Mouse (Mus musculus) liver, embryonic 15.5 days (tissue): ENCODE measurements at regions not wholly inside any gene's neighbourhood (a gene's known extent, or its start where the extent isn't known, plus 50 kb on each side); places are given as distances from the start of the nearest gene placed in this dataset. TPM values are rescaled to one million over a fixed set of nuclear protein-coding genes. Genes with fewer than 3 reads are reported as not detected.
A peak's percentile ranks its signal among the peaks of the same experiment; 100 is the strongest.

Source experiments
- ATAC-seq: fragments of 200-750 bp; cut with Nextera tagmentation; 2 replicates; pipeline ENCODE4 v1.8.0; 2017; ENCODE audit warnings: moderate number of reproducible peaks, mild to moderate bottlenecking, moderate library complexity; ENCODE audit not compliant: insufficient read depth
- H3K27ac ChIP-seq: fragments of 300-500 bp; sonication (generic); replicated peaks from 2 replicates; pipeline ENCODE4 v1.5.1; 2015; ENCODE audit warnings: mild to moderate bottlenecking, inconsistent platforms
- H3K27me3 ChIP-seq: fragments of 300-500 bp; sonication (generic); 2 replicates; pipeline ENCODE4 v1.6.1; 2015; ENCODE audit warnings: mild to moderate bottlenecking, inconsistent platforms
- H3K36me3 ChIP-seq: fragments of 300-500 bp; sonication (generic); replicated peaks from 2 replicates; pipeline ENCODE4 v1.6.1; 2015; ENCODE audit warnings: moderate library complexity, mild to moderate bottlenecking, inconsistent platforms
- H3K4me1 ChIP-seq: fragments of 300-500 bp; sonication (generic); replicated peaks from 2 replicates; pipeline ENCODE4 v1.6.1; 2015; ENCODE audit warnings: inconsistent platforms
- H3K4me2 ChIP-seq: fragments of 300-500 bp; sonication (generic); 2 replicates; pipeline ENCODE4 v1.6.1; 2015; ENCODE audit warnings: moderate library complexity, mild to moderate bottlenecking, inconsistent platforms
- H3K4me3 ChIP-seq: fragments of 300-500 bp; sonication (generic); replicated peaks from 2 replicates; pipeline ENCODE4 v1.5.1; 2015; ENCODE audit warnings: mild to moderate bottlenecking, inconsistent platforms
- H3K9ac ChIP-seq: fragments of 300-500 bp; sonication (generic); 2 replicates; pipeline ENCODE4 v1.6.1; 2015; ENCODE audit warnings: moderate library complexity, mild to moderate bottlenecking, inconsistent platforms
- H3K9me3 ChIP-seq: fragments of 300-500 bp; sonication (generic); replicated peaks from 2 replicates; pipeline ENCODE4 v1.6.1; 2016; ENCODE audit warnings: inconsistent platforms
- WGBS: fragments of 180-500 bp; shearing (Covaris S2); methylation state at CpG from one replicate; pipeline ENCODE4 v1.1.7; 2015; ENCODE audit warnings: mixed read lengths; ENCODE audit not compliant: insufficient replicate concordance; 5-methylcytosine and 5-hydroxymethylcytosine counted together
- microRNA counts: library from miRNA; unstranded; fragments of <30 nt; microRNA quantifications from one replicate; lab custom pipeline; 2016
- microRNA-seq: library from miRNA; unstranded; fragments of <30 nt; microRNA quantifications from one replicate; pipeline ENCODE4, GENCODE M21; 2016

- no peak for ATAC-seq
- Histone ChIP-seq H3K9ac (no peak overlapping the region), H3K4me1 (peaks cover 10% of the 10 kb centered on the region; the same call in 1 of the 2 replicates), H3K27me3 (no peaks in the 10 kb centered on the region), H3K27ac (no peak overlapping the region), H3K36me3 (no peaks in the 10 kb centered on the region), H3K4me2 (no peak overlapping the region), H3K9me3 (no peaks in the 10 kb centered on the region), H3K4me3 (no peak overlapping the region)
- 61% methylated on average over 7 of the region's 7 CpGs for WGBS
Observed at GRCm38 (mm10) chr12:110224250-110224649, 54.6 kb upstream of the Dio3 start.

- ATAC-seq: no peak
- H3K27ac ChIP-seq: no peak overlapping the region
- WGBS: 61% methylated on average over 12 of the region's 12 CpGs
- H3K9ac ChIP-seq: no peak overlapping the region
- H3K4me3 ChIP-seq: no peak overlapping the region
- H3K36me3 ChIP-seq: no peaks in the 10 kb centered on the region
- H3K4me1 ChIP-seq: no peaks in the 10 kb centered on the region
- no peak overlapping the region for H3K4me2 ChIP-seq
- no peaks in the 10 kb centered on the region for H3K27me3 ChIP-seq
- H3K9me3 ChIP-seq: no peaks in the 10 kb centered on the region
Observed at GRCm38 (mm10) chr12:110228011-110228411, 50.9 kb upstream of the Dio3 start.

MicroRNAs in the stretch of these regions (microRNA counts, 519-probe panel; counts per million panel counts)
- microRNA mmu-miR-1193 (lab: Ali Mortazavi, UCI) (3,287 counts per million, percentile 65 among the panel's probes with 10 or more counts), microRNA mmu-miR-1197 (lab: Ali Mortazavi, UCI) (2,418 counts per million, percentile 41 among the panel's probes with 10 or more counts), microRNA mmu-miR-134 (lab: Ali Mortazavi, UCI) (3,623 counts per million, percentile 74 among the panel's probes with 10 or more counts), microRNA mmu-miR-154 (lab: Ali Mortazavi, UCI) (4,132 counts per million, percentile 84 among the panel's probes with 10 or more counts), microRNA mmu-miR-299 (lab: Ali Mortazavi, UCI) (not detected), microRNA mmu-miR-300 (lab: Ali Mortazavi, UCI) (4,279 counts per million, percentile 86 among the panel's probes with 10 or more counts), microRNA mmu-miR-3072 (lab: Ali Mortazavi, UCI) (not detected), microRNA mmu-miR-323-3p (lab: Ali Mortazavi, UCI) (3,812 counts per million, percentile 77 among the panel's probes with 10 or more counts), microRNA mmu-miR-323-5p (lab: Ali Mortazavi, UCI) (2,295 counts per million, percentile 37 among the panel's probes with 10 or more counts), microRNA mmu-miR-329 (lab: Ali Mortazavi, UCI) (4,771 counts per million, percentile 93 among the panel's probes with 10 or more counts), microRNA mmu-miR-369-3p (lab: Ali Mortazavi, UCI) (4,853 counts per million, percentile 94 among the panel's probes with 10 or more counts), microRNA mmu-miR-369-5p (lab: Ali Mortazavi, UCI) (3,271 counts per million, percentile 65 among the panel's probes with 10 or more counts), microRNA mmu-miR-376a (lab: Ali Mortazavi, UCI) (4,746 counts per million, percentile 93 among the panel's probes with 10 or more counts), microRNA mmu-miR-376b (lab: Ali Mortazavi, UCI) (5,591 counts per million, percentile 99 among the panel's probes with 10 or more counts), microRNA mmu-miR-376c (lab: Ali Mortazavi, UCI) (4,468 counts per million, percentile 89 among the panel's probes with 10 or more counts), microRNA mmu-miR-377 (lab: Ali Mortazavi, UCI) (5,041 counts per million, percentile 95 among the panel's probes with 10 or more counts), microRNA mmu-miR-379 (lab: Ali Mortazavi, UCI) (3,697 counts per million, percentile 75 among the panel's probes with 10 or more counts), microRNA mmu-miR-380-3p (lab: Ali Mortazavi, UCI) (1,951 counts per million, percentile 20 among the panel's probes with 10 or more counts), microRNA mmu-miR-380-5p (lab: Ali Mortazavi, UCI) (2,008 counts per million, percentile 23 among the panel's probes with 10 or more counts), microRNA mmu-miR-381 (lab: Ali Mortazavi, UCI) (3,910 counts per million, percentile 80 among the panel's probes with 10 or more counts), microRNA mmu-miR-382 (lab: Ali Mortazavi, UCI) (4,328 counts per million, percentile 87 among the panel's probes with 10 or more counts), microRNA mmu-miR-409-3p (lab: Ali Mortazavi, UCI) (3,451 counts per million, percentile 70 among the panel's probes with 10 or more counts), microRNA mmu-miR-409-5p (lab: Ali Mortazavi, UCI) (3,345 counts per million, percentile 67 among the panel's probes with 10 or more counts), microRNA mmu-miR-410 (lab: Ali Mortazavi, UCI) (4,869 counts per million, percentile 94 among the panel's probes with 10 or more counts), microRNA mmu-miR-411 (lab: Ali Mortazavi, UCI) (3,525 counts per million, percentile 70 among the panel's probes with 10 or more counts), microRNA mmu-miR-412 (lab: Ali Mortazavi, UCI) (1,812 counts per million, percentile 15 among the panel's probes with 10 or more counts), microRNA mmu-miR-453 (lab: Ali Mortazavi, UCI) (not detected), microRNA mmu-miR-485 (lab: Ali Mortazavi, UCI) (2,123 counts per million, percentile 29 among the panel's probes with 10 or more counts), microRNA mmu-miR-487b (lab: Ali Mortazavi, UCI) (3,861 counts per million, percentile 79 among the panel's probes with 10 or more counts), microRNA mmu-miR-494 (lab: Ali Mortazavi, UCI) (1,016 counts per million, percentile 2 among the panel's probes with 10 or more counts), microRNA mmu-miR-495 (lab: Ali Mortazavi, UCI) (4,935 counts per million, percentile 94 among the panel's probes with 10 or more counts), microRNA mmu-miR-496 (lab: Ali Mortazavi, UCI) (2,140 counts per million, percentile 30 among the panel's probes with 10 or more counts), microRNA mmu-miR-539 (lab: Ali Mortazavi, UCI) (3,197 counts per million, percentile 63 among the panel's probes with 10 or more counts), microRNA mmu-miR-541 (lab: Ali Mortazavi, UCI) (4,099 counts per million, percentile 83 among the panel's probes with 10 or more counts), microRNA mmu-miR-543 (lab: Ali Mortazavi, UCI) (4,607 counts per million, percentile 91 among the panel's probes with 10 or more counts), microRNA mmu-miR-544 (lab: Ali Mortazavi, UCI) (not detected), microRNA mmu-miR-654-3p (lab: Ali Mortazavi, UCI) (2,090 counts per million, percentile 27 among the panel's probes with 10 or more counts), microRNA mmu-miR-654-5p (lab: Ali Mortazavi, UCI) (not detected), microRNA mmu-miR-666-3p (lab: Ali Mortazavi, UCI) (1,254 counts per million, percentile 6 among the panel's probes with 10 or more counts), microRNA mmu-miR-666-5p (lab: Ali Mortazavi, UCI) (not detected), microRNA mmu-miR-667 (lab: Ali Mortazavi, UCI) (3,008 counts per million, percentile 61 among the panel's probes with 10 or more counts), microRNA mmu-miR-668 (lab: Ali Mortazavi, UCI) (2,549 counts per million, percentile 47 among the panel's probes with 10 or more counts), microRNA mmu-miR-679 (lab: Ali Mortazavi, UCI) (not detected), microRNA mmu-miR-758 (lab: Ali Mortazavi, UCI) (not detected), microRNA mmu-miR-882 (lab: Ali Mortazavi, UCI) (1,107 counts per million, percentile 3 among the panel's probes with 10 or more counts)

Small RNA genes in the stretch of these regions (microRNA-seq; reads per million reads assigned to microRNA genes)
- not detected for gene Gm24321
- gene Gm25252: not detected
- not detected for gene Gm25750
- gene Gm27379: 2.3 reads per million
- not detected for gene Gm44322
- 6,157 reads per million, percentile 90 among the genes with 10 or more reads in this experiment for gene Mir1193
- 5.6 reads per million, percentile 18 among the genes with 10 or more reads in this experiment for gene Mir1197
- gene Mir134: 2,403 reads per million, percentile 85 among the genes with 10 or more reads in this experiment
- gene Mir154: 12,210 reads per million, percentile 94 among the genes with 10 or more reads in this experiment
- 3.3 reads per million, percentile 7 among the genes with 10 or more reads in this experiment for gene Mir299a
- not detected for gene Mir299b
- 2,398 reads per million, percentile 85 among the genes with 10 or more reads in this experiment for gene Mir300
- gene Mir3072: 82.2 reads per million, percentile 50 among the genes with 10 or more reads in this experiment
- gene Mir323: 1,268 reads per million, percentile 79 among the genes with 10 or more reads in this experiment
- 746 reads per million, percentile 73 among the genes with 10 or more reads in this experiment for gene Mir329
- 15,092 reads per million, percentile 95 among the genes with 10 or more reads in this experiment for gene Mir369
- not detected for gene Mir376a
- gene Mir376b: 3,769 reads per million, percentile 88 among the genes with 10 or more reads in this experiment
- gene Mir376c: 1,884 reads per million, percentile 81 among the genes with 10 or more reads in this experiment
- 412 reads per million, percentile 68 among the genes with 10 or more reads in this experiment for gene Mir377
- 13,904 reads per million, percentile 95 among the genes with 10 or more reads in this experiment for gene Mir379
- not detected for gene Mir380
- gene Mir381: 6,884 reads per million, percentile 91 among the genes with 10 or more reads in this experiment
- gene Mir382: 11,988 reads per million, percentile 94 among the genes with 10 or more reads in this experiment
- gene Mir409: not detected
- gene Mir410: 483 reads per million, percentile 69 among the genes with 10 or more reads in this experiment
- gene Mir411: 38,476 reads per million, percentile 99 among the genes with 10 or more reads in this experiment
- gene Mir412: 233 reads per million, percentile 62 among the genes with 10 or more reads in this experiment
- not detected for gene Mir453
- 1,038 reads per million, percentile 77 among the genes with 10 or more reads in this experiment for gene Mir485
- gene Mir487b: 24,409 reads per million, percentile 98 among the genes with 10 or more reads in this experiment
- gene Mir494: 1,563 reads per million, percentile 80 among the genes with 10 or more reads in this experiment
- gene Mir495: 548 reads per million, percentile 71 among the genes with 10 or more reads in this experiment
- 525 reads per million, percentile 70 among the genes with 10 or more reads in this experiment for gene Mir496a
- not detected for gene Mir539
- 14,152 reads per million, percentile 95 among the genes with 10 or more reads in this experiment for gene Mir541
- gene Mir543: 2,653 reads per million, percentile 86 among the genes with 10 or more reads in this experiment
- 4.3 reads per million, percentile 13 among the genes with 10 or more reads in this experiment for gene Mir544
- not detected for gene Mir654
- 131 reads per million, percentile 56 among the genes with 10 or more reads in this experiment for gene Mir666
- gene Mir667: 612 reads per million, percentile 72 among the genes with 10 or more reads in this experiment
- gene Mir668: 178 reads per million, percentile 59 among the genes with 10 or more reads in this experiment
- gene Mir679: 401 reads per million, percentile 67 among the genes with 10 or more reads in this experiment
- gene Mir758: 40.6 reads per million, percentile 44 among the genes with 10 or more reads in this experiment
- not detected for gene Mir882
